Mouse (Mus musculus) midbrain, embryonic 12.5 days (tissue): ENCODE measurements around the gene Hkdc1. TPM values are rescaled to one million over a fixed set of nuclear protein-coding genes. Genes with fewer than 3 reads are reported as not detected.

ENCODE experiments used
- ATAC-seq: fragments of 200-750 bp; cut with Nextera tagmentation; 2 replicates; pipeline ENCODE4 v1.8.0; 2017; ENCODE audit warnings: low read depth, moderate TSS enrichment, moderate library complexity; ENCODE audit not compliant: low FRiP score
- H3K27ac ChIP-seq: fragments of 300-500 bp; sonication (generic); replicated peaks from 2 replicates; pipeline ENCODE4 v1.5.1; 2016; ENCODE audit warnings: mild to moderate bottlenecking
- H3K27me3 ChIP-seq: fragments of 300-500 bp; sonication (generic); 2 replicates; pipeline ENCODE4 v1.6.1; 2016; ENCODE audit warnings: mild to moderate bottlenecking
- H3K36me3 ChIP-seq: fragments of 300-500 bp; sonication (generic); 2 replicates; pipeline ENCODE4 v1.6.1; 2016
- H3K4me1 ChIP-seq: fragments of 300-500 bp; sonication (generic); 2 replicates; pipeline ENCODE4 v1.6.1; 2016
- H3K4me2 ChIP-seq: fragments of 300-500 bp; sonication (generic); replicated peaks from 2 replicates; pipeline ENCODE4 v1.6.1; 2016; ENCODE audit warnings: mild to moderate bottlenecking, moderate library complexity
- H3K4me3 ChIP-seq: fragments of 300-500 bp; sonication (generic); 2 replicates; pipeline ENCODE4 v1.5.1; 2016; ENCODE audit warnings: mild to moderate bottlenecking
- H3K9ac ChIP-seq: fragments of 300-500 bp; sonication (generic); replicated peaks from 2 replicates; pipeline ENCODE4 v1.6.1; 2016; ENCODE audit warnings: mild to moderate bottlenecking, moderate library complexity
- H3K9me3 ChIP-seq: fragments of 300-500 bp; sonication (generic); 2 replicates; pipeline ENCODE4 v1.6.1; 2016; ENCODE audit warnings: mild to moderate bottlenecking
- WGBS: fragments of 180-500 bp; shearing (Covaris S2); methylation state at CpG from one replicate; pipeline ENCODE4 v1.1.7; 2016; 5-methylcytosine and 5-hydroxymethylcytosine counted together
- polyA plus RNA-seq: library from polyadenylated mRNA; unstranded; fragments of >200 nt; fragmentation: Nextera tagmentation; extraction: Ambion mirVana; gene quantifications from 2 replicates; pipeline ENCODE4 v1.2.1, GENCODE M21; 2016

Hkdc1 gene
- polyA plus RNA-seq, 1 experiment from 2014 or later: 0.52 TPM

- no peak for ATAC-seq
- H3K9me3 ChIP-seq: no peaks in the 10 kb centered on the region
These were observed 3.4 kb downstream of the Hkdc1 start for GRCm38 (mm10) chr10:62418831-62419356.

GRCm38 (mm10) chr10:62413606-62413982, 8.7 kb downstream of the Hkdc1 start:
- Histone ChIP-seq H3K36me3 (no peaks in the 10 kb centered on the region), H3K4me2 (no peak overlapping the region)
- 37% methylated on average over 4 of the region's 4 CpGs for WGBS

More at GRCm38 (mm10) chr10:62418831-62419356, 3.4 kb downstream of the Hkdc1 start:
- no peaks in the 10 kb centered on the region for H3K36me3 ChIP-seq
- H3K9ac ChIP-seq: no peak overlapping the region
- no peak overlapping the region for H3K4me3 ChIP-seq
- no peak overlapping the region for H3K4me2 ChIP-seq
- H3K27ac ChIP-seq: no peak overlapping the region
- H3K27me3 ChIP-seq: 0 out of 2 replicates have a peak, but pooled peaks cover 3% of the 10 kb centered on the region
- no peaks in the 10 kb centered on the region for H3K4me1 ChIP-seq
- 66% methylated on average over 7 of the region's 7 CpGs for WGBS

GRCm38 (mm10) chr10:62412906-62413605, 9.2 kb downstream of the Hkdc1 start:
- WGBS: 37% methylated on average over 8 of the region's 8 CpGs
- Histone ChIP-seq H3K27ac (no peak overlapping the region), H3K4me2 (no peak overlapping the region), H3K9ac (no peak overlapping the region), H3K4me3 (no peak overlapping the region), H3K27me3 (peaks cover 10% of the 10 kb centered on the region; the same call in 1 of the 2 replicates), H3K4me1 (no peaks in the 10 kb centered on the region), H3K36me3 (no peaks in the 10 kb centered on the region), H3K9me3 (no peaks in the 10 kb centered on the region)
- no peak for ATAC-seq

More at GRCm38 (mm10) chr10:62413606-62413982, 8.7 kb downstream of the Hkdc1 start:
- Histone ChIP-seq H3K9ac (no peak overlapping the region), H3K27ac (no peak overlapping the region), H3K4me3 (no peak overlapping the region), H3K4me1 (no peaks in the 10 kb centered on the region), H3K9me3 (no peaks in the 10 kb centered on the region), H3K27me3 (peaks cover 8% of the 10 kb centered on the region; the same call in 1 of the 2 replicates)
- ATAC-seq: no peak

GRCm38 (mm10) chr10:62411431-62412410, 10.6 kb downstream of the Hkdc1 start:
- no peak for ATAC-seq
- H3K27ac ChIP-seq: no peak overlapping the region
- H3K36me3 ChIP-seq: no peaks in the 10 kb centered on the region
- H3K9ac ChIP-seq: no peak overlapping the region
- no peaks in the 10 kb centered on the region for H3K4me1 ChIP-seq
- no peaks in the 10 kb centered on the region for H3K9me3 ChIP-seq
- no peak overlapping the region for H3K4me3 ChIP-seq
- 73% methylated on average over 19 of the region's 19 CpGs for WGBS
- no peak overlapping the region for H3K4me2 ChIP-seq
- peaks cover 10% of the 10 kb centered on the region; the same call in 1 of the 2 replicates for H3K27me3 ChIP-seq

GRCm38 (mm10) chr10:62410943-62411342, 11.3 kb downstream of the Hkdc1 start:
- ATAC-seq: 0 out of 2 replicates have a peak, but pooled peaks have one; percentile 19
- 7% methylated on average over 5 of the region's 5 CpGs for WGBS
- H3K27ac ChIP-seq: no peak overlapping the region

GRCm38 (mm10) chr10:62404901-62405300, 17.4 kb downstream of the Hkdc1 start:
- Histone ChIP-seq H3K27ac (no peak overlapping the region), H3K36me3 (no peaks in the 10 kb centered on the region), H3K9ac (no peak overlapping the region; the same call in 1 of the 2 replicates), H3K4me3 (0 out of 2 replicates have a peak overlapping the region, but pooled peaks have one; percentile 3), H3K9me3 (no peaks in the 10 kb centered on the region), H3K27me3 (peaks cover 18% of the 10 kb centered on the region), H3K4me2 (peak overlapping the region; percentile 27), H3K4me1 (peaks cover 6% of the 10 kb centered on the region)
- 45% methylated on average over 14 of the region's 14 CpGs for WGBS
- ATAC-seq: no peak

More at GRCm38 (mm10) chr10:62410943-62411342, 11.3 kb downstream of the Hkdc1 start:
- H3K9ac ChIP-seq: no peak overlapping the region
- H3K9me3 ChIP-seq: no peaks in the 10 kb centered on the region
- H3K4me2 ChIP-seq: no peak overlapping the region
- H3K27me3 ChIP-seq: peaks cover 10% of the 10 kb centered on the region; the same call in 1 of the 2 replicates
- H3K4me3 ChIP-seq: no peak overlapping the region
- H3K36me3 ChIP-seq: no peaks in the 10 kb centered on the region
- no peaks in the 10 kb centered on the region for H3K4me1 ChIP-seq

GRCm38 (mm10) chr10:62401641-62402111, 20.6 kb downstream of the Hkdc1 start:
- no peak overlapping the region for H3K4me3 ChIP-seq

GRCm38 (mm10) chr10:62383011-62383410, 39.3 kb downstream of the Hkdc1 start:
- Histone ChIP-seq H3K9ac (no peak overlapping the region), H3K4me2 (no peak overlapping the region), H3K27me3 (no peaks in the 10 kb centered on the region), H3K4me3 (no peak overlapping the region), H3K36me3 (no peaks in the 10 kb centered on the region), H3K27ac (no peak overlapping the region), H3K9me3 (no peaks in the 10 kb centered on the region), H3K4me1 (no peaks in the 10 kb centered on the region)
- ATAC-seq: no peak
- 86% methylated on average over 3 of the region's 3 CpGs for WGBS

More at GRCm38 (mm10) chr10:62401641-62402111, 20.6 kb downstream of the Hkdc1 start:
- Histone ChIP-seq H3K36me3 (no peaks in the 10 kb centered on the region), H3K27ac (no peak overlapping the region), H3K27me3 (peaks cover 8% of the 10 kb centered on the region), H3K4me1 (peaks cover 6% of the 10 kb centered on the region), H3K9ac (no peak overlapping the region), H3K4me2 (no peak overlapping the region), H3K9me3 (no peaks in the 10 kb centered on the region)
- ATAC-seq: no peak
- WGBS: 82% methylated on average over 19 of the region's 19 CpGs

- no peak for ATAC-seq
- Histone ChIP-seq H3K36me3 (no peaks in the 10 kb centered on the region), H3K27me3 (no peaks in the 10 kb centered on the region), H3K9me3 (no peaks in the 10 kb centered on the region), H3K4me2 (no peak overlapping the region), H3K4me1 (no peaks in the 10 kb centered on the region), H3K4me3 (no peak overlapping the region), H3K9ac (no peak overlapping the region), H3K27ac (no peak overlapping the region)
These were observed 41.4 kb downstream of the Hkdc1 start for GRCm38 (mm10) chr10:62380936-62381335.

GRCm38 (mm10) chr10:62379808-62380207, 42.5 kb downstream of the Hkdc1 start, which contains the start of gene Hk1:
Hk1 (minus strand) TSS chr10:62379908.
- Histone ChIP-seq H3K27ac (no peak within 1 kb of the TSS), H3K9me3 (no peaks in the 10 kb centered on the region), H3K9ac (no peak within 1 kb of the TSS), H3K4me3 (no peak within 1 kb of the TSS), H3K27me3 (no peaks in the 10 kb centered on the region), H3K4me2 (no peak within 1 kb of the TSS), H3K36me3 (no peaks in the 10 kb centered on the region), H3K4me1 (no peaks in the 10 kb centered on the region)
- no peak for ATAC-seq
- WGBS: 93% methylated on average over 1 of the region's 1 CpGs

GRCm38 (mm10) chr10:62358827-62359226, 63.5 kb downstream of the Hkdc1 start:
- H3K36me3 ChIP-seq: no peaks in the 10 kb centered on the region
- no peak for ATAC-seq
- H3K4me2 ChIP-seq: no peak overlapping the region
- H3K4me1 ChIP-seq: no peaks in the 10 kb centered on the region
- no peak overlapping the region for H3K4me3 ChIP-seq
- no peaks in the 10 kb centered on the region for H3K9me3 ChIP-seq
- H3K27ac ChIP-seq: no peak overlapping the region
- no peaks in the 10 kb centered on the region for H3K27me3 ChIP-seq
- WGBS: 92% methylated on average over 7 of the region's 7 CpGs
- H3K9ac ChIP-seq: no peak overlapping the region
